ENCODE assay signal across 11 mouse cellular contexts in the genomic region with DNA sequence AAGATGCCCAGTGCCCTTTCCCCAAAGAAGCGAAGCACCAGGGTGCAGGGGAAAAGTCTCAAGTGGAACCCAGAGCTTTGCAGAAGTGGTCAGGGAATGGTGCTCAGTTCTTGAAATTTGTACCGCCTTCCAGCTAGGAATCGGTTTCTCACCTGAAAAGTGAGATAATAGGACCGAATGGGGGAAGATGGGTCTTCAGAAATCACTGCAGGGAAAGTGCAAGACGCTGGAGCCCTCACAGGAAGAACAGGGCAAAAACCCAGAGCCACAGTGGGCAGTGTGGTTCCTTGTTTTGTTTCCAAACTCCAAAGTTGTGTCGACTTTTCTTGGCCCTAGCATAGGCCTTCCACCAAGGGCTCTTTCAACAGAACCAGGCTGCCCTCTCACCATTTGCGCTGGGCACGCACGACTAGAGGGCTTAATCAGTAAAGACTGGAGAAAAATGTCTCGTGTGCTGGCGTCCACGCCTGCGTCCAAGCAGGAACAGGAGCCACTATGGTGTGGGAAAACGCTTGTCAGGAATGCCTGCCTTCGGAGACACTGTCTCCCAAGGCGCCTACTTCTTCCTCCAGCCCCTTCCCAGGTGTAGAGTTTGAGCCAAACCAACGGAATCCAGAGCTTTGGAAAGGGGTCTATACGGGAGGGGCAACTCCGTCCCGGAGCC. TPM values are rescaled to one million over a fixed set of nuclear protein-coding genes. Genes with fewer than 3 reads are reported as not detected.
DNase-seq lines count a peak whose midpoint lies in the region; ATAC-seq and TF ChIP-seq lines count a peak whose summit lies in the region.
"Had no signal": no experiment of that assay in that cellular context is flagged by ENCODE, and none has a peak within 500 bp of the region (broad histone marks: within the 10 kb centered on the region; RNA-seq: fewer than 3 reads in every experiment).

No protein-coding gene starts in this region.

- peaks cover 98% of the 10 kb centered on the region for H3K27me3 ChIP-seq in kidney, embryonic 15.5 days
- peaks cover 94% of the 10 kb centered on the region for H3K27me3 ChIP-seq in E14TG2a.4 (ENCODE audit: insufficient read depth, low read length)
- peaks cover 48% of the 10 kb centered on the region for H3K27me3 ChIP-seq in forebrain, embryonic 16.5 days (replicated peaks; ENCODE audit: control insufficient read depth, insufficient read depth, low read length)
- peaks cover 64% of the 10 kb centered on the region for H3K27me3 ChIP-seq in lung, postnatal 0 days (replicated peaks; ENCODE audit: insufficient read depth, low read length)
- peaks cover 8% of the 10 kb centered on the region; the same call in 1 of the 2 replicates for H3K27me3 ChIP-seq in cerebellum, adult 2 months (ENCODE audit: control insufficient read depth, insufficient read depth, low read length)

- no peak for DNase-seq in kidney, adult 8-10 months
- DNase-seq in embryo, embryonic 10.5 days (ENCODE audit: low spot score), result peak; percentile 36
- no peak for DNase-seq in lung, postnatal 0 days (ENCODE audit: low spot score)
- DNase-seq in cerebellum, adult 2 months, result no peak
- DNase-seq: liver, embryonic 13.5 days had no signal

- TF ChIP-seq POLR2A in cerebellum, adult 2 months (IDR thresholded peaks at IDR 0.05; ENCODE audit: borderline replicate concordance, insufficient read depth, low read length), result no peak

- no peaks in the 10 kb centered on the region for H3K36me3 ChIP-seq in kidney, embryonic 15.5 days
- no peaks in the 10 kb centered on the region for H3K36me3 ChIP-seq in E14TG2a.4 (ENCODE audit: insufficient read depth, low read length)
- H3K36me3 ChIP-seq in forebrain, embryonic 16.5 days (ENCODE audit: control insufficient read depth, insufficient read depth), result no peaks in the 10 kb centered on the region; the same call in 1 of the 2 replicates
- no peaks in the 10 kb centered on the region for H3K36me3 ChIP-seq in lung, postnatal 0 days (ENCODE audit: insufficient read depth, low read length)
- H3K36me3 ChIP-seq: liver, embryonic 13.5 days; neural tube, embryonic 13.5 days had no signal

- no peak overlapping the region for H3K27ac ChIP-seq in kidney, embryonic 15.5 days
- H3K27ac ChIP-seq in forebrain, embryonic 16.5 days (ENCODE audit: low read length), result no peak overlapping the region
- H3K27ac ChIP-seq in lung, postnatal 0 days (ENCODE audit: low read length), result no peak overlapping the region
- H3K27ac ChIP-seq in cerebellum, adult 2 months (ENCODE audit: insufficient read depth, low read length), result no peak overlapping the region
- H3K27ac ChIP-seq: liver, embryonic 13.5 days; neural tube, embryonic 13.5 days had no signal

- peaks cover 40% of the 10 kb centered on the region for H3K4me1 ChIP-seq in kidney, embryonic 15.5 days
- peaks cover 47% of the 10 kb centered on the region for H3K4me1 ChIP-seq in E14TG2a.4 (replicated peaks; ENCODE audit: low read depth, low read length)
- peaks cover 27% of the 10 kb centered on the region for H3K4me1 ChIP-seq in forebrain, embryonic 16.5 days (replicated peaks; ENCODE audit: control insufficient read depth, insufficient read depth, low read length)
- peaks cover 11% of the 10 kb centered on the region for H3K4me1 ChIP-seq in lung, postnatal 0 days (ENCODE audit: insufficient read depth, low read depth, low read length)
- no peaks in the 10 kb centered on the region for H3K4me1 ChIP-seq in cerebellum, adult 2 months (ENCODE audit: control insufficient read depth, insufficient read depth, low read length)

- H3K9me3 ChIP-seq in kidney, embryonic 15.5 days (replicated peaks), result peaks cover 4% of the 10 kb centered on the region; the same call in 1 of the 2 replicates
- no peaks in the 10 kb centered on the region for H3K9me3 ChIP-seq in E14TG2a.4 (ENCODE audit: low read length)
- peaks cover 2% of the 10 kb centered on the region; the same call in 1 of the 2 replicates for H3K9me3 ChIP-seq in forebrain, embryonic 16.5 days (ENCODE audit: control insufficient read depth, low read length)
- H3K9me3 ChIP-seq in lung, postnatal 0 days (ENCODE audit: low read length), result no peaks in the 10 kb centered on the region; the same call in 1 of the 2 replicates
- H3K9me3 ChIP-seq: liver, embryonic 13.5 days had no signal

- TF ChIP-seq EP300 in lung, postnatal 0 days (IDR thresholded peaks at IDR 0.05), result no peak

- no peak for TF ChIP-seq CTCF in E14TG2a.4 (conservative IDR thresholded peaks at IDR 0.05; ENCODE audit: low read length)
- TF ChIP-seq CTCF in lung, postnatal 0 days (IDR thresholded peaks at IDR 0.05), result no peak
- TF ChIP-seq CTCF in cerebellum, adult 2 months (IDR thresholded peaks at IDR 0.05; ENCODE audit: borderline replicate concordance, insufficient read depth, low read depth, low read length), result no peak

- no peak overlapping the region for H3K9ac ChIP-seq in kidney, embryonic 15.5 days
- peak overlapping the region; percentile 46; the same call in 1 of the 2 replicates for H3K9ac ChIP-seq in forebrain, embryonic 16.5 days (replicated peaks; ENCODE audit: low read depth, low read length)
- H3K9ac ChIP-seq in lung, postnatal 0 days (replicated peaks; ENCODE audit: low read depth), result no peak overlapping the region
- H3K9ac ChIP-seq: liver, embryonic 13.5 days; neural tube, embryonic 13.5 days had no signal

- no peak for ATAC-seq in kidney, embryonic 15.5 days (replicated peaks; ENCODE audit: low FRiP score)
- ATAC-seq in forebrain, embryonic 16.5 days, result no peak
- ATAC-seq in CD4-positive, CD25-positive, alpha-beta regulatory T cell, adult 4 months, result no peak
- no peak for ATAC-seq in lung, postnatal 0 days
- ATAC-seq: intestine, embryonic 16.5 days had no signal

- H3K4me2 ChIP-seq in kidney, embryonic 15.5 days, result peak overlapping the region; percentile 37; the same call in 1 of the 2 replicates
- peak overlapping the region; percentile 63 for H3K4me2 ChIP-seq in forebrain, embryonic 16.5 days (ENCODE audit: low read length)
- H3K4me2 ChIP-seq in lung, postnatal 0 days (replicated peaks; ENCODE audit: low read depth, low read length), result no peak overlapping the region
- H3K4me2 ChIP-seq: liver, embryonic 13.5 days had no signal

- WGBS in kidney, embryonic 15.5 days, result 1% methylated on average over 20 of the region's 20 CpGs
- 5% methylated on average over 20 of the region's 20 CpGs for WGBS in forebrain, embryonic 16.5 days
- 5% methylated on average over 20 of the region's 20 CpGs for WGBS in lung, postnatal 0 days
- WGBS in cerebellum, adult 2 months, result 3% methylated on average over 20 of the region's 20 CpGs

- no peak overlapping the region; the same call in 1 of the 2 replicates for H3K4me3 ChIP-seq in kidney, embryonic 15.5 days (replicated peaks)
- H3K4me3 ChIP-seq in E14TG2a.4 (replicated peaks; ENCODE audit: low read length), result peak overlapping the region; percentile 52
- H3K4me3 ChIP-seq in forebrain, embryonic 16.5 days (replicated peaks; ENCODE audit: low read length), result peak overlapping the region; percentile 24
- no peak overlapping the region for H3K4me3 ChIP-seq in lung, postnatal 0 days (ENCODE audit: low read depth, low read length)
- H3K4me3 ChIP-seq in cerebellum, adult 2 months (replicated peaks; ENCODE audit: insufficient read depth, low read depth, low read length), result no peak overlapping the region
- H3K4me3 ChIP-seq: liver, embryonic 13.5 days; neural tube, embryonic 13.5 days had no signal

RNA-seq across cellular contexts. Expression of a gene that starts 3.7 kb away (rescaled TPM):
- 0.08 and 0.13 TPM in 2 replicates for polyA plus RNA-seq in kidney, embryonic 15.5 days (2015; fragmentation: Nextera tagmentation; extraction: Ambion mirVana)
- polyA plus RNA-seq in forebrain, embryonic 16.5 days (2015; fragmentation: Nextera tagmentation; extraction: Ambion mirVana), result 2.3 and 2.4 TPM in 2 replicates
- polyA plus RNA-seq in CD4-positive, CD25-positive, alpha-beta regulatory T cell, adult 4 months (2017; shearing (Covaris generic)), result not detected
- 0.05 TPM in 1 of 2 replicates, not detected in the other for polyA plus RNA-seq in lung, postnatal 0 days (2015; fragmentation: Nextera tagmentation; extraction: Ambion mirVana)
- polyA plus RNA-seq in cerebellum, adult 2 months (2012; rRNA removed), result 0.46 and 0.48 TPM in 2 replicates
- polyA plus RNA-seq: intestine, embryonic 16.5 days; liver, embryonic 13.5 days had no signal

Comparison
In these comparisons a context has a peak if more than half of its experiments do, and no peak if none do; other contexts are left out.
1. H3K4me3 ChIP-seq: peak in E14TG2a.4 (single experiment) and forebrain, embryonic 16.5 days (single experiment); none in kidney, embryonic 15.5 days (single experiment), lung, postnatal 0 days (single experiment) and cerebellum, adult 2 months (single experiment).